In genomic region chr10:70095506-70096270, GRCm38 (mm10) we compare ENCODE assay signal across 8 mouse cellular contexts. TPM values are rescaled to one million over a fixed set of nuclear protein-coding genes. Genes with fewer than 3 reads are reported as not detected.
DNase-seq lines count a peak whose midpoint lies in the region; ATAC-seq and TF ChIP-seq lines count a peak whose summit lies in the region.

No protein-coding gene starts in this region.

- TF ChIP-seq CTCF in stomach, postnatal 0 days (IDR thresholded peaks at IDR 0.05; ENCODE audit: low read depth) = no peak

- peak overlapping the region; percentile 94 for H3K4me2 ChIP-seq in liver, embryonic 16.5 days (ENCODE audit: low read depth, low read length)
- H3K4me2 ChIP-seq in stomach, postnatal 0 days (replicated peaks; ENCODE audit: low read depth) = peak overlapping the region; percentile 84

- peak overlapping the region; percentile 88 for H3K9ac ChIP-seq in liver, embryonic 16.5 days (ENCODE audit: low read depth, low read length)
- H3K9ac ChIP-seq in stomach, postnatal 0 days (ENCODE audit: low read length) = peak overlapping the region; percentile 32; the same call in 1 of the 2 replicates

- 14% methylated on average over 13 of the region's 13 CpGs for WGBS in hindbrain, embryonic 10.5 days
- WGBS in liver, embryonic 16.5 days (ENCODE audit: insufficient replicate concordance) = 17% methylated on average over 13 of the region's 13 CpGs
- WGBS in stomach, postnatal 0 days = 12% methylated on average over 13 of the region's 13 CpGs

- H3K27me3 ChIP-seq in megakaryocyte, embryonic 14.5 days (replicated peaks) = no peaks in the 10 kb centered on the region
- no peaks in the 10 kb centered on the region for H3K27me3 ChIP-seq in hindbrain, embryonic 10.5 days (ENCODE audit: insufficient read depth, poor library complexity, severe bottlenecking)
- H3K27me3 ChIP-seq in liver, embryonic 16.5 days (ENCODE audit: control insufficient read depth, insufficient read depth, low read depth, low read length) = no peaks in the 10 kb centered on the region
- no peaks in the 10 kb centered on the region for H3K27me3 ChIP-seq in stomach, postnatal 0 days (ENCODE audit: control insufficient read depth, insufficient read depth, low read length)

- no peaks in the 10 kb centered on the region for H3K9me3 ChIP-seq in megakaryocyte, embryonic 14.5 days
- H3K9me3 ChIP-seq in hindbrain, embryonic 10.5 days = no peaks in the 10 kb centered on the region
- no peaks in the 10 kb centered on the region for H3K9me3 ChIP-seq in liver, embryonic 16.5 days (replicated peaks; ENCODE audit: control insufficient read depth, low read length)
- H3K9me3 ChIP-seq in stomach, postnatal 0 days (ENCODE audit: control insufficient read depth, low read length) = no peaks in the 10 kb centered on the region

- TF ChIP-seq EP300 in stomach, postnatal 0 days (optimal IDR thresholded peaks at IDR 0.05) = no peak

- peak overlapping the region; percentile 96 for H3K27ac ChIP-seq in hindbrain, embryonic 10.5 days
- peak overlapping the region; percentile 80 for H3K27ac ChIP-seq in liver, embryonic 16.5 days (ENCODE audit: low read length)
- H3K27ac ChIP-seq in stomach, postnatal 0 days (replicated peaks) = peak overlapping the region; percentile 91

- ATAC-seq in megakaryocyte, adult 5-6 weeks (ENCODE audit: poor library complexity, severe bottlenecking) = no peak
- ATAC-seq in liver, embryonic 16.5 days (ENCODE audit: low read depth) = no peak
- no peak for ATAC-seq in stomach, postnatal 0 days (ENCODE audit: low FRiP score, low TSS enrichment)

- peaks cover 8% of the 10 kb centered on the region for H3K36me3 ChIP-seq in megakaryocyte, embryonic 14.5 days (replicated peaks; ENCODE audit: low read length)
- peaks cover 4% of the 10 kb centered on the region for H3K36me3 ChIP-seq in hindbrain, embryonic 10.5 days
- H3K36me3 ChIP-seq in liver, embryonic 16.5 days (ENCODE audit: control insufficient read depth, insufficient read depth) = no peaks in the 10 kb centered on the region
- H3K36me3 ChIP-seq in stomach, postnatal 0 days (ENCODE audit: control insufficient read depth, insufficient read depth, low read length) = no peaks in the 10 kb centered on the region

- DNase-seq in adipocyte (ENCODE audit: low spot score) = peak; percentile 45
- DNase-seq in hindbrain, embryonic 10.5 days (ENCODE audit: low spot score) = no peak
- peak; percentile 28 for DNase-seq in stomach, postnatal 0 days (ENCODE audit: low spot score)
- DNase-seq in frontal cortex, postnatal 36 days (ENCODE audit: low spot score in 2 of 2) = no peak
- DNase-seq in right cerebral cortex, postnatal 25 days = no peak

- peak overlapping the region; percentile 98 for H3K4me3 ChIP-seq in megakaryocyte, embryonic 14.5 days (replicated peaks)
- H3K4me3 ChIP-seq in hindbrain, embryonic 10.5 days = peak overlapping the region; percentile 90
- peak overlapping the region; percentile 91 for H3K4me3 ChIP-seq in liver, embryonic 16.5 days (ENCODE audit: low read depth, low read length)
- H3K4me3 ChIP-seq in stomach, postnatal 0 days (ENCODE audit: low read depth, low read length) = peak overlapping the region; percentile 97

- H3K4me1 ChIP-seq in megakaryocyte, embryonic 14.5 days = peaks cover 56% of the 10 kb centered on the region
- peaks cover 52% of the 10 kb centered on the region for H3K4me1 ChIP-seq in hindbrain, embryonic 10.5 days (replicated peaks)
- H3K4me1 ChIP-seq in liver, embryonic 16.5 days (ENCODE audit: control insufficient read depth, low read depth, low read length) = peaks cover 43% of the 10 kb centered on the region
- H3K4me1 ChIP-seq in stomach, postnatal 0 days (replicated peaks; ENCODE audit: control insufficient read depth, insufficient read depth) = peaks cover 2% of the 10 kb centered on the region

RNA-seq across cellular contexts. Expression of gene Ccdc6, which starts 1.2 kb away (rescaled TPM):
- polyA plus RNA-seq in megakaryocyte, embryonic 14.5 days (2012; ENCODE audit: insufficient read depth, low replicate concordance) = 12.2 and 12.4 TPM in 2 replicates
- total RNA-seq in megakaryocyte, adult 5-6 weeks (2015) = 11.9 and 15.7 TPM in 2 replicates
- 10.3 and 13.2 TPM in 2 replicates for total RNA-seq in megakaryocyte, adult 5-6 weeks (2017)
- polyA plus RNA-seq in hindbrain, embryonic 10.5 days (2016; fragmentation: Nextera tagmentation; extraction: Ambion mirVana) = 14.2 and 18.2 TPM in 2 replicates
- polyA plus RNA-seq in liver, embryonic 16.5 days (2015; fragmentation: Nextera tagmentation; extraction: Ambion mirVana) = 5.8 and 6.0 TPM in 2 replicates
- polyA plus RNA-seq in stomach, postnatal 0 days (2015; fragmentation: Nextera tagmentation; extraction: Ambion mirVana) = 9.4 and 10.0 TPM in 2 replicates

Comparison
In these comparisons a context has a peak if more than half of its experiments do, and no peak if none do; other contexts are left out.
1. DNase-seq: peak in adipocyte (single experiment) and stomach, postnatal 0 days (single experiment); none in hindbrain, embryonic 10.5 days (single experiment), frontal cortex, postnatal 36 days (0 of 2) and right cerebral cortex, postnatal 25 days (single experiment).
2. Peak in every context shown above with its lines, with median percentiles within 50 percentile points of each other: H3K4me3 ChIP-seq and H3K27ac ChIP-seq.